Mouse (Mus musculus) limb, embryonic 11.5 days (tissue): Measurements from ENCODE around the gene Cd300a. TPM values are rescaled to one million over a fixed set of nuclear protein-coding genes. Genes with fewer than 3 reads are reported as not detected.

Experiments
- ATAC-seq: fragments of 200-750 bp; cut with Nextera tagmentation; 2 replicates; pipeline ENCODE4 v1.8.0; 2017; ENCODE audit warnings: low read depth; ENCODE audit not compliant: insufficient number of reproducible peaks, low FRiP score, low TSS enrichment
- DNase-seq: peaks from one replicate; pipeline ENCODE4 v3.0.0-alpha.2; 2015; ENCODE audit warnings: low spot score
- H3K27ac ChIP-seq: fragments of 300-500 bp; sonication (generic); replicated peaks from 2 replicates; pipeline ENCODE4 v1.5.1; 2014; ENCODE audit warnings: low read depth, mild to moderate bottlenecking, low read length
- H3K27me3 ChIP-seq: fragments of 300-500 bp; sonication (generic); 2 replicates; pipeline ENCODE4 v1.6.1; 2014; ENCODE audit warnings: mild to moderate bottlenecking, low read length, mixed read lengths; ENCODE audit not compliant: control insufficient read depth, insufficient read depth
- H3K36me3 ChIP-seq: fragments of 300-500 bp; sonication (generic); 2 replicates; pipeline ENCODE4 v1.6.1; 2014; ENCODE audit warnings: mild to moderate bottlenecking, low read length, moderate library complexity, mixed read lengths; ENCODE audit not compliant: control insufficient read depth, insufficient read depth
- H3K4me1 ChIP-seq: fragments of 300-500 bp; sonication (generic); 2 replicates; pipeline ENCODE4 v1.6.1; 2014; ENCODE audit warnings: low read length, mixed read lengths; ENCODE audit not compliant: control insufficient read depth, insufficient read depth
- H3K4me2 ChIP-seq: fragments of 300-500 bp; sonication (generic); 2 replicates; pipeline ENCODE4 v1.6.1; 2014; ENCODE audit warnings: low read depth, mild to moderate bottlenecking, moderate library complexity; ENCODE audit not compliant: severe bottlenecking
- H3K4me3 ChIP-seq: fragments of 300-500 bp; sonication (generic); 2 replicates; pipeline ENCODE4 v1.5.1; 2014; ENCODE audit warnings: low read depth, low read length
- H3K9ac ChIP-seq: fragments of 300-500 bp; sonication (generic); 2 replicates; pipeline ENCODE4 v1.6.1; 2014; ENCODE audit warnings: mild to moderate bottlenecking, low read length
- H3K9me3 ChIP-seq: fragments of 300-500 bp; sonication (generic); 2 replicates; pipeline ENCODE4 v1.6.1; 2016; ENCODE audit warnings: low read length; ENCODE audit not compliant: control insufficient read depth
- WGBS: fragments of 180-500 bp; shearing (Covaris S2); extraction: QIAGEN DNeasy Blood & Tissue Kit; methylation state at CpG from one replicate; pipeline ENCODE4 v1.1.7; 2014; 5-methylcytosine and 5-hydroxymethylcytosine counted together
- polyA plus RNA-seq: library from polyadenylated mRNA; unstranded; fragments of >200 nt; fragmentation: Nextera tagmentation; extraction: Ambion mirVana; gene quantifications from 2 replicates; pipeline ENCODE4 v1.2.1, GENCODE M21; 2014

The Cd300a gene
- polyA plus RNA-seq, 1 experiment from 2014 or later = 0.61 TPM

- Histone ChIP-seq H3K27ac (peak overlapping the region; percentile 90; the same call in 1 of the 2 replicates), H3K4me1 (peaks cover 21% of the 10 kb centered on the region), H3K4me2 (peak overlapping the region; percentile 99), H3K36me3 (no peaks in the 10 kb centered on the region), H3K9ac (peak overlapping the region; percentile 90), H3K4me3 (peak overlapping the region; percentile 90), H3K9me3 (no peaks in the 10 kb centered on the region), H3K27me3 (no peaks in the 10 kb centered on the region)
- 0% methylated on average over 27 of the region's 27 CpGs for WGBS
- DNase-seq = no peak
- ATAC-seq = peak; percentile 8; the same call in 1 of the 2 replicates
These were observed 38.6 kb upstream of the Cd300a start for GRCm38 (mm10) chr11:114851269-114851607.

GRCm38 (mm10) chr11:114851608-114852310 lies 38.1 kb upstream of the Cd300a start:
- Histone ChIP-seq H3K36me3 (no peaks in the 10 kb centered on the region), H3K27me3 (no peaks in the 10 kb centered on the region), H3K9me3 (no peaks in the 10 kb centered on the region), H3K4me1 (peaks cover 21% of the 10 kb centered on the region), H3K4me3 (peak overlapping the region; percentile 90), H3K27ac (peak overlapping the region; percentile 90), H3K4me2 (peak overlapping the region; percentile 99), H3K9ac (peak overlapping the region; percentile 90)
- peak; percentile 88 for DNase-seq
- peak; percentile 54; the same call in 1 of the 2 replicates for ATAC-seq
- WGBS = under 1% methylated on average over 65 of the region's 65 CpGs

GRCm38 (mm10) chr11:114852311-114853173 lies 37.3 kb upstream of the Cd300a start:
- H3K4me3 ChIP-seq = peak overlapping the region; percentile 90
- H3K9me3 ChIP-seq = no peaks in the 10 kb centered on the region
- under 1% methylated on average over 40 of the region's 40 CpGs for WGBS
- no peaks in the 10 kb centered on the region for H3K36me3 ChIP-seq
- H3K9ac ChIP-seq = peak overlapping the region; percentile 90
- H3K27me3 ChIP-seq = no peaks in the 10 kb centered on the region
- peak overlapping the region; percentile 90 for H3K27ac ChIP-seq
- DNase-seq = peak; percentile 80
- peak overlapping the region; percentile 99 for H3K4me2 ChIP-seq
- no peak for ATAC-seq
- H3K4me1 ChIP-seq = peaks cover 21% of the 10 kb centered on the region

GRCm38 (mm10) chr11:114853174-114853838 lies 36.5 kb upstream of the Cd300a start:
- H3K4me1 ChIP-seq = peaks cover 21% of the 10 kb centered on the region
- WGBS = 9% methylated on average over 7 of the region's 7 CpGs
- H3K36me3 ChIP-seq = no peaks in the 10 kb centered on the region
- ATAC-seq (no peak), DNase-seq (no peak)
- no peak overlapping the region; the same call in 1 of the 2 replicates for H3K27ac ChIP-seq
- no peaks in the 10 kb centered on the region for H3K9me3 ChIP-seq
- H3K9ac ChIP-seq = peak overlapping the region; percentile 90
- H3K27me3 ChIP-seq = no peaks in the 10 kb centered on the region
- H3K4me2 ChIP-seq = peak overlapping the region; percentile 99
- H3K4me3 ChIP-seq = peak overlapping the region; percentile 90

GRCm38 (mm10) chr11:114854581-114854980 lies 35.3 kb upstream of the Cd300a start:
- Histone ChIP-seq H3K4me1 (peaks cover 19% of the 10 kb centered on the region), H3K27ac (no peak overlapping the region), H3K9ac (no peak overlapping the region), H3K9me3 (no peaks in the 10 kb centered on the region), H3K4me2 (no peak overlapping the region), H3K4me3 (no peak overlapping the region), H3K36me3 (no peaks in the 10 kb centered on the region), H3K27me3 (no peaks in the 10 kb centered on the region)
- DNase-seq (no peak), ATAC-seq (no peak)
- 75% methylated on average over 6 of the region's 6 CpGs for WGBS

- Histone ChIP-seq H3K4me2 (no peak overlapping the region), H3K27me3 (no peaks in the 10 kb centered on the region), H3K36me3 (no peaks in the 10 kb centered on the region), H3K27ac (no peak overlapping the region), H3K9ac (no peak overlapping the region), H3K9me3 (no peaks in the 10 kb centered on the region), H3K4me1 (peaks cover 9% of the 10 kb centered on the region), H3K4me3 (no peak overlapping the region)
- 94% methylated on average over 5 of the region's 5 CpGs for WGBS
- no peak for DNase-seq
- no peak for ATAC-seq
These were observed 33.7 kb upstream of the Cd300a start for GRCm38 (mm10) chr11:114856125-114856524.

- Histone ChIP-seq H3K36me3 (peaks cover 3% of the 10 kb centered on the region; the same call in 1 of the 2 replicates), H3K4me1 (peaks cover 2% of the 10 kb centered on the region), H3K9me3 (no peaks in the 10 kb centered on the region), H3K27me3 (no peaks in the 10 kb centered on the region), H3K4me2 (no peak overlapping the region), H3K9ac (no peak overlapping the region), H3K4me3 (no peak overlapping the region), H3K27ac (no peak overlapping the region)
- 95% methylated on average over 2 of the region's 2 CpGs for WGBS
- ATAC-seq (no peak), DNase-seq (no peak)
These were observed 31.2 kb upstream of the Cd300a start for GRCm38 (mm10) chr11:114858641-114859040.

GRCm38 (mm10) chr11:114861057-114861456 lies 28.8 kb upstream of the Cd300a start:
- no peak overlapping the region for H3K9ac ChIP-seq
- no peak for DNase-seq
- no peak overlapping the region for H3K4me2 ChIP-seq

More at GRCm38 (mm10) chr11:114861057-114861456, 28.8 kb upstream of the Cd300a start:
- peaks cover 2% of the 10 kb centered on the region; the same call in 1 of the 2 replicates for H3K4me1 ChIP-seq
- no peak for ATAC-seq
- no peaks in the 10 kb centered on the region for H3K27me3 ChIP-seq
- H3K27ac ChIP-seq = no peak overlapping the region
- H3K4me3 ChIP-seq = no peak overlapping the region
- H3K9me3 ChIP-seq = no peaks in the 10 kb centered on the region
- WGBS = 88% methylated on average over 2 of the region's 2 CpGs
- peaks cover 3% of the 10 kb centered on the region; the same call in 1 of the 2 replicates for H3K36me3 ChIP-seq
